Mouse (Mus musculus): Measurements from ENCODE around the gene Ube2b. TPM values are rescaled to one million over a fixed set of nuclear protein-coding genes. Genes with fewer than 3 reads are reported as not detected.
A peak's percentile ranks its signal among the peaks of the same experiment; 100 is the strongest.

Ube2b gene
- total RNA-seq, 2 experiments from 2014 or later: 99.1 to 123 TPM

DNA sequence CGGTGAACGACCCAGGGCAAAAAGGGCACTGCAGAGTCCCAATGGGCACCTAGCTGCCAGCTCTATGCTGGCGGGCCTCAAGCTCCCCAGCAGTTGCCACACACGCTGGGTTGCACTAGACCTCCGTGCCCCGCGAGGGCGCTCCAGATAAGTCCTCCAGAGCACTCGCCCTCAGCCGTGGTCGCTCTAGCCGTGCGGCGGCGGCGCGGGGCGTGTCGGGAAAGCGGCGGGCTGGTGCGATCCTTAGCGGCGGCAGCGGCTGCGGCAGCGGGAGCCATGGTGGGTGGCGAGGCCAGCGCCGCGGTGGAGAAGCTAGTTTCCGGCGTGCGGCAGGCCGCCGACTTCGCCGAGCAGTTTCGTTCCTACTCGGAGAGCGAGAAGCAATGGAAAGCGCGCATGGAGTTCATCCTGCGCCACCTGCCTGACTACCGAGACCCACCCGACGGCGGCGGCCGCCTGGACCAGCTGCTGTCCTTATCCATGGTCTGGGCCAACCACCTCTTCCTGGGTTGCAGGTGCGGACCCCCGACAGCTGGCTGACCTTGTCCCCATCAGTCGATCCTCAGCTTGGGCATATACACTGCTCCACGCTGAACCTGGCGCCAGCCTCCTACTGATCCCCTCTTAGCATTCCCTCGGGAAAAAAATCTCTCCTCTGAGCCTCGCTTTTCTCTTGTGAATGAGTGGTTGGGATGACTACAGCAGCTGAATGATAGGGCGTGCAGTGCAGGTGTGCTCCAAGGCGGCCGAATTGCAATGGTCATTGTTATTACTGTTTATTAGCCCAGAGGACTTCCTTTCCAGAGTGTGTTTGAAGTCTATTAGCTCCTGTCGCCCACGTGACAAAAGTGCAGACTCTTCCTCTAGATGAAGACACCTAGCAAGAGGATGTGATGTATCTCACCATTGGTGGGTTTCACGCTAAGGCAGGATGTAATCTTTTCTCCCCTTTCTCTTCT is 32.8 kb downstream of the Ube2b start, which contains the start of gene Cdkn2aipnl:
Gene Cdkn2aipnl, plus strand, starts transcription at position 219 of the 959 bp plus-strand sequence.
- ATAC-seq (ENCODE audit: poor library complexity, severe bottlenecking): peak; percentile 99

DNA sequence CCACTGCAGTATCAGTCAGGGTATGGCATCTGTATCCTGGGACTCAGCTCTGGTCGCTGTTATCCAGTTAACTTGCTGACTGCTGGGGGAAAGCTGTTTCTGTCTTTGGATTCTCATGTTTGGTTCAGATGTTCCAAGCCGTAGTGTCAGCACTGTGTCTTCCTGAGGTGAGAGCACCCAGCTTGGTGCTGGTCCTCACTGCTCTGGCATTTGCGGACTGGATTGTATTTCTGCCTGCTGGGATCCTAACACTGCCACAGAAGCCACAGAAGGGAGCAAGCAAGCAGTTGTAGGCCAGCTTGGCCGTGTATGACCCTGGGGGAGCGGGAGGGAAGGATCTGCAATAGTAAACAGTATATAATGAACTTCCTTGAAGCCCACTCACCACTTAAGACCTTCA is 33.9 kb downstream of the Ube2b start:
- no peak for ATAC-seq (ENCODE audit: poor library complexity, severe bottlenecking)

DNA sequence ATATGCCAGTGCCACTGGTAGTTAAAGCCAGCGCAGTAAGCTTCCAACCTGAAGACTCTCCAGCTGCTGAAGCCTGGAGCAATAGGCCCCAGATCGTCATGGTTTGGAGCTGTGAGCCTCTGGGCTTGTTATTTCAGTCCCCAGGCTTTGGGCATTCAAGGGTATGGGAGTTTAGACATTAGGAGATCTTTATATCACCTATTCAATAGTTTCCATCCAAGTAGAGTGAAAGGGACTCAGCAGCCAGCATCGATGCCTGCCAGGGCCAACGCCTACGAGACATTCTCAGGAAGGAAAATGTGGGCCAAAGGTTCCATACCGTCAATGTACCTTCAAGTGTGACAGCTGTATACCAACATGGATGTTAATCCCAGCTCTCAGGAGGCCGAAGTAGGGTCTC is 38.3 kb downstream of the Ube2b start:
- ATAC-seq (ENCODE audit: poor library complexity, severe bottlenecking): no peak

DNA sequence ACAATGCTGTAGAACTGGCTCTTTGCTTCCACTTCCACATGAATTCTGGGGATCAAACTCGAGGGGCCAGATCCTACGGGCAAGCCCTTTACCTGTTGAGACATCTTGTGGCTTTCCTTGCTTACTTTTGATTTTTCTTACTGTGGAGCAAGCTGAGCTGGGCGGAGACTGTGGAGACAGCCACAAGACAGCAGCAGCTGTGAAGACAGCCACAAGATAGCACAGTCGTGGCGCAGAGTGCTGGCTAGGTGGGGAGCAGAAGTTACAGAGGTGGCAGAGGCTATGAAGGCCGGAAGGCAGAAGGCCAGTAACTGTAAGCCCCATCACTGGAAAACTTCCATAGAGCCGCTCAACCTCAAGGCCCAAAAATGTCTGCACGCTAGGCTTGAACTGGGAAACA is 38.8 kb downstream of the Ube2b start:
- ATAC-seq (ENCODE audit: poor library complexity, severe bottlenecking): peak; percentile 64

DNA sequence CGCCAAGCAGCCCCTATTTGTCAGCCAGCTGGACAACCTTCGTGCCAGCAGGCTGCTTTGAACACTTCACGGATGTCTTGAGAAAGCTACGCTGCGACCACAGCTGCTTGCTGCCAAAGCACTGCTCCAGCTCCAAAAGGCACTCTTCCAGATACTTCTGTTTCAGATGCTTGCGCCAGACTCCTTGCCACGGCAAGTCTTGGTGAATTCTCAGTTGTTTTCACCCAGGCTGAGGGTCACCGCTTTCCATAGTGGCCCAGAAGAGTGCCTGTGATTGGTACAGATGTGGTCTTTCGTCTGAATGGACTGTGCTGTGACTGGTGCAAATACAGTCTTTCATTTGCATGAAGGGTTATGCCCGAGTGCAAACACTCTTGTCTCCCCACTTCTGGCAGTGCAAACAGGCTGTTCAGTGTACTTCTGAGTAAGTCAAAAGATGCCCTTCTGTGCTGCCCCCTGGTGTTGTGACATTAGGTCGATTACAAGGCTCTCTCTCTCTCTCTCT is 39.5 kb downstream of the Ube2b start:
- 0 out of 2 replicates have a peak, but pooled peaks have one; percentile 10 for ATAC-seq (ENCODE audit: poor library complexity, severe bottlenecking)

DNA sequence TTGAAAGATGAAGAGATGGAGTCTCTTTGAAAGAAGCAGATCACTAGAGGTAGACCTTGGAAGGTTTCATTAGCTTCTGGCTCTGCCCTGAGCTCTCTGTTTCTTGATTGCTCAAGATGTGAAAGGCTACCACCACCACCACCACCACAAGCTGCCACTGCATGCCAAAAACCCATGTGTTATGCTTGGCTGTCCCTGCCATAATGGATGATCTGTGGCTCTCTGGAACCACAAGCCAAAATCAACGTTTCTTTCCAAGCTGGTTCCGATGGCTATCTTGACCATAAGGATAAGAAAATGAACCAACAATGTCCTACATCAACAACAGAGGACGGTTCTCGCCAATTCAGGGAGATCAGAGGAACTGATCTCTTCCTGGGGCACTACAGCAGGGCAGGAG is 40.5 kb downstream of the Ube2b start:
- no peak for ATAC-seq (ENCODE audit: poor library complexity, severe bottlenecking)

DNA sequence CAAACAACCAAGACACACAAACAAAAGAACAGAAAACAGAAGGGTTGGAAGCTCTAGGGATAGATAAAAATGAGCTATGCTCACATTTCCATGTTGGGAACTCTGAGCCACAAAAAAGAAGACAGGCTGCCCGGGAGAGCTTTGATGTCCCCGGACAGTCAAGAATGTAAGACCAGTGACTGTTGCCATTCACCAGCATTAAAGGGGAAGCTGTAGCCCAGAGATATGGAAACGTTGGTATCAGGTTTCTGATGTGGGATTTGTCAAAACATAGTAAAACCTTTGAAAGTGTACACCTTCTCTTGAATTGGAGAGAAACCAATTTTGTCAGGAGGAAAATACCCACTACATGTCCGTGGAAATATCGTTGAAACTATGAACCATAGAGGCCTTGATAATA is 41.1 kb downstream of the Ube2b start:
- no peak for ATAC-seq (ENCODE audit: poor library complexity, severe bottlenecking)

DNA sequence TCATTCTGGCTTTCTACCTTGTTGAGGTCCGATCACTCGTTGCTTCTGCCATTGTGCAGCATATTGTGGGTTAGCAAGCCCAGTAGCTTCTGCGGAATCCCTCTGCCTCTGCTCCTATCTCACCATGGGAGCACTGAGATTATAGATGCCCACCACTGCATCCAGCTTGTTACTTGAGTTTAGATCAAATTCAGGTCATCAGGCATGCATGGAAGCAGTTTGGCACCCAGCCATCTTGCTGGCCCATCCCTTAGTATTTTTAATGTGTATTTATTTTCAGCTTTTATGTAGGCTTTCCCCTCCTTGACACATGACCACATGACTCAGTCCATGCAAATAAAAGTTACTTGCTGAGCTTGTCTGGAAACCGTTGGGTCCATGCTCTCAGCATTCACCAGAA is 42.8 kb downstream of the Ube2b start:
- ATAC-seq (ENCODE audit: poor library complexity, severe bottlenecking): no peak

DNA sequence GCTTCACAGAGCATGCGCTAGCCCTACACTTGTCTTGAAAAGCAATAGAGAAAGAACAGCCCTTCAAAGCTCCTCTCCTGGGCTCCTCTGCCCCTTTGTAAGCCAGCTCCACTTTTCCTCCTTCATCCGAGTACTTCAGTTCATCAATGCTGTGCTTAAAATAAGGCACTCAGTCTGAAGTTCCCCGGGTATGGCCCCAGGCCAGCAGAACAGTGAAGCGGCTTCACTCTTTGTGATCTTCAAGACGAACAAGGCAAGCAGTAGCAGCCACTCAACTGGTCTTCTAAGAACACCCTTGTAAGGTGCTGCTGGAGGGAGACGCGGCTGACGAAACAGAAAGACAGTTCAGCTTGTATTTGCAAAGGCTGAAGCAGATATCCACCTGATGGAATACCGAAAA is 44.5 kb downstream of the Ube2b start:
- no peak for ATAC-seq (ENCODE audit: poor library complexity, severe bottlenecking)

DNA sequence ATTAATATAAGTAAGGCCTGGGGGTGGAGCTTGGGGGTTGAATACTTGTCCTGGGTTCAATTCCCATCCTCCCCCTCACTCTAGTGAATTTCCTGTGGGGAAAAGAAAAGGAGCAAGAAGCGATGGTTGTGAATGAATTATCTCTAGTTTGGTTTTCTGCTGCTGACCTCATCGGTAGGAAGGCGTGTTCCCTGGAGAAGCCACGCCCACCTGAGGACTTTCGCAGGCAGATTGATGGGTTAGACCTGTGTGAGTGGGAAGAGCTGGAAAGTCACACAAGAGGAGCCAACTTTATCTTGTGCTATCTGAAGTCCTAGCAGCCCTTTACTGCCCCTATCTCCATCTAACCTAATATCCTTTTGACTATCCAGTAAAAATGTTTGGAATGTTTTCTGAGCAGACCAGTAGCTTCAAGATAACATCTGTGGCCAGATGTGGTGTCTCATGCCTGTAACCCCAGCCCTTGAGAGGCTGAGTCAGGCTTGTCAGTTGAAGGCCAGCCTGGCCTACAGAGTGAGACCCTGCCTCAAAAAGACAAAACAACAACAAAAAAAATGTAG is 48.6 kb downstream of the Ube2b start:
- ATAC-seq (ENCODE audit: poor library complexity, severe bottlenecking): no peak

DNA sequence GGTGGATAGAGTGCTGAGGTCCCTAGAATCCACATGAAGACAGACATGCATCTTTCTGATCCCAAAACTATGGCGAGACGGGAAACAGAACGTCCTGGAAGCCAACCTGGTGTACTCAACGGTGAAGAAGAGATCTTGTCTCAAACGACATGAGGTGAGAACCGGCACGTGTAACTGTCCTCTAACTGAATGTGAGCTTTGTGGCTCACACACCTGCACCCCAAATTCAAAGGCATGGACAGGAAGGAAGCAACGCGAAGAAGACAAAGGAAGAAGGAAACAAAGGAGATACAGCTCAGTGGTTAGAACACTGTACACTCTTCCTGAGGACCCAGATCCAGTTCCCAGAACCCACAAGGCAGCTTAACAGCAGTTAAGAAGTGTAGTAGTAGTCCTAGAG is 50.6 kb downstream of the Ube2b start:
- no peak for ATAC-seq (ENCODE audit: poor library complexity, severe bottlenecking)

DNA sequence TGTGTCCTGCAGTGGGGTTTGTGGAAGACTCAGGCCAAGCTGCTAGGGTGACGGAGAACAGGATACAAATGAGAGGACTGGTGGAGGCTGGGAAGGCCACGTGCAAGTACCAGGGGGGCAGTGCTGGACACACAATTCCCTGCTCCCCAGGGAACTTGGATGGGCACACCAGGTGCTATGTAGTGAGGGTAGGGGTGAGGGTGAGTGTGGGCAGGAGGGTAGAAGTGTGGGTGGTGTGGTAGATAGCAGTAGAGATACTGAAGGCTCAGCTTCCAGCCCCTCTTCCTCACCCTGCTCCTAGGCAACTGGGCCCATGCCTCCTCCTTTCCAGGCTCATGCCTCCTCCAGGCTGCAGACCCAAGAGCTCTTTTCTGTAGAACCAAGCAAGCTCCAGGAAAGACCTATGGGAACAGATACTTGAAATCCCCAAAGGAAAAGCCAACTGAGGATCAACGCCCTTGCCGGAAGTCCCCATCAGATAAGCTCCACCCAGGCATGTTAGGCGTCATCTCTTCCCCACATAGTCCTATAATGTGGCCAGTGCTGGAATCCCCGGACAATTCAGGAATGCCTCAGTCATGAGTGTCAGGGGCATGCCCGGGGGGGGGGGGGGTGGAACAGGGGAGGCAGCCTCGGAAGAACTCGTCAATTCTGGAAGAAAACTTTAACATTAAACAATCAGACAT is 51.3 kb downstream of the Ube2b start:
- no peak for ATAC-seq (ENCODE audit: poor library complexity, severe bottlenecking)

DNA sequence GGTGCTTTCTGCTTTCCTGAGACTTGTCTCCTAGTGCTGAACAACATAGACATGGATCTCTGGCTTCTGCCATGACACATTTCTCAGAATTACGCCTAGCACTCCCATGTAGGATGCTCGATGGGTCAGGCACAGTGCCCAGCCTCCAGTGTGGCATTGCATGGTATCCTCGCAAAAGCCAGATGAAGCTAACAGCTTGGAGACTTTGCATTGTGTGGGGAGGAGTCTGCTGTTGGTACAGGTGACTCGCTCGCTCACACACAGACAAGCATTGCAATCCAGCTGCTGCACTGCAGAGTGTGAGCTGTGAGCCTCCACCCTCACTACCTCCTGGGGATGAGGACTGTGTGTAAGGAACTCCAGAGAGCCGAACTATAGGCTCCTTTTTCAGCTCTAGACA is 54.4 kb downstream of the Ube2b start:
- ATAC-seq (ENCODE audit: poor library complexity, severe bottlenecking): no peak

DNA sequence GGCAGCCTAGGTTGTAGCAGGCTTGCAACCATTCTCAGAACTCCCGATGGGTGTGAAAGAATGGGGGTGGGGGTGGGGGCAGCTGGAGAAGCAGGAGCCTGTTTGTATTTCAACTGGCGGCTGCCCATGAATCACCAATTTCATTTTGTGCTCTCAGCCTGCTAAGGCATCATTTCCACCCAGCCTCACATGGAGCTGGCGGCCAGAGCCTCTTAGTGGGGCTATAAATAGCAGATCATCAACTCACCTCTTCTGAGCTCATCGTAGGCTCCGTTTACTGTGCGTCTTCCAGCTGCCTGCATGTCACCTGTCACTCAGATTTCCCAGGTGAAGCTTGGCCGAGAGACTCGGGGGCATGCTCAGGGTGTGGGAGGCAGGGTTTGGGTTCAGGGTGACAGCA is 55.0 kb downstream of the Ube2b start:
- no peak for ATAC-seq (ENCODE audit: poor library complexity, severe bottlenecking)

DNA sequence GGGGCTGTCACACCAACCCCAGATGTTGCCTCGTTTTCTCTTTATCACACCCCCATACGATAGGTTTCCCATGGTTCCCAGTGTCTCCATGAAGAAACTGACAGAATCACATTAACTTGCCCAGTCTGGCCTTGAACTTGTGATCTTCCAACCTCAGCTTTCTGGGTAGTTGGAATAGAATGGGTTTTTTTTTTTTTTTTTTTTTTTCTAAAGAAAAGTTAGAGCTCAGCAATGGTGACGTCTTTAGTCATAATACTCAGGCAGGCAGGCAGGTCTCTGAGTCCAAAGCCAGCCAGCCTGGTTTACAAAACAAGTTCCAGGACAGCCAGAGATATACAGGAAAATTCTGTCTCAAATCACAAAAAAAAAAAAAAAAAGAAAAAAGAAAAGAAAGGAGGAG is 56.3 kb downstream of the Ube2b start:
- no peak for ATAC-seq (ENCODE audit: poor library complexity, severe bottlenecking)

DNA sequence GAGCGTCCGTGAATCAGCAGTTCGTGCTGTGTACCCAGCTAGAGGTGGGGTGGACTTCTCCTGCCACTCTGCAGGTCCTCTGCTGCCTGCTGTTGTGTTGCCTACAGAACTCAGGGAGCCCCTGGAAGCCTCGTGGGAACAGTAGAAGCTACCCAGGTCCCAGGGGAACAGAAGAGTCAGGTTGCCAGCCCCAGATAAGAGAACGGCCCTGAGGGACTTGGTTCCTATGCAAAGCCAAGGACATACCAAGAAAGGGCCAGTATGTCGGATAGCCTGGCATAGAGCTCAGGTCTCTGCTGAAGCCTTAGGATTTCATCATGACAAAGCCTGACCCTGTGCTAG is 57.1 kb downstream of the Ube2b start:
- no peak for ATAC-seq (ENCODE audit: poor library complexity, severe bottlenecking)

DNA sequence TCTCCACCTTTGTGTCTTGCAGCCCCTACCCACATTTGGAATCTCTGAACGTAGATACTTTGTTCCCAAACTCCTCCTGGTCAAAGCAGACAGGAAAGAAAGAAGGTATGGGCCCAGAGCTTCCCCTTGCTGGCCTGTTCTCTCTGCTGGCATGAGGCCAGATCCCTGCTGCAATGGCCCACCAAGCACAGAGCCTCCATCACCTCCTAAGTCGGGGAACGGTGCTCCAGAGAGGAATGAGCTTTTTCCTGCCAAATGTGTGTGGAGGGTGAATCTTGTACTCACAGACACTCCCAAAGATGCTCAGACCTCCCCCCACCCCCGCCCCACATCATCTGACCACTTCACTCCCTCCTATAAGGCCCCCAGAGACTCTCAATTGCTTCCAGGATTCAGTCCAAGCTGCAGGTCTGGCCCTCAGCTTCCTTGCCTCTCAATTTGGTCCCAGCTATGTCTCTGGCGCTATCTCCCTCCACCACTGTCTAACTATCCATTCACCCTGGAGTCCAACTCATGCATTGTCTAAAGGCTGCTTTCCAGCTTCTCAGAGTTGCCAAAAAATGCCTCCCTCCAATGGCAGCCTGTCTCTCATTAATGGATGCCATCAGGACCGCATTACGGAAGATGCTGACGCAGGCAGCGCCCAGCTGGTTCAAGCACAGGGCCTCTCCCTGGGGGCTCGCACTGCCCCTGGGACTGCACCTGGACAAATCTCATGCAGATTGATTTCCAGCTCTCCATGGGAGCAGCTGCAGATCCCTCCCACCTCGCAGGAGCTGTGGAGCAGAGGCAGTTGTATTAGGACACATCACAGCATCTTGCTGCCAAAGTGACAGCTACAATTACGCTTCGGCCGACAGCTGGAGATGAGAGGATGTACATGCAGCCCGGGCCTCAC is 57.7 kb downstream of the Ube2b start:
- ATAC-seq (ENCODE audit: poor library complexity, severe bottlenecking): no peak

DNA sequence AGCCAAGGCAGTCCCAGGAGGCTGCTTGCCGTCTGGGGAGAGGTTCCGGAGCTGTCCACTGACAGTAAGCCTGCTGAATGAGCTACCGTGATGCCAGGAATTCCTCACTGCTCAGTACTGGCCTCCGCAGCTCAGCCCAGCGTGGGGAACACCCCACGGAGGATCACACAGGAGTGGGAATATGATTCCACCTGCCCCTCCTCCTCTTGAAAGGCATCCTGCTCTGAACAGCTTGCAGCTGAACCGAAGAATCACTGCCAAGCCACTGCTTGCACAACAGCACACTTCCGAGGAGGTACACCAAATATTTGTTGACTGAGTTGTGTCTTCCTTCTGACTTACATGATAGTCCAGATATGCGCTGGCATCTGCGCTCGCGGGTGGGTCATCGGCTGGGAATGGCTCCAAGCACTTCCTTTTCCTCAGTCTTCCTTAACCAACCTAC is 60.0 kb downstream of the Ube2b start:
- no peak for ATAC-seq (ENCODE audit: poor library complexity, severe bottlenecking)

DNA sequence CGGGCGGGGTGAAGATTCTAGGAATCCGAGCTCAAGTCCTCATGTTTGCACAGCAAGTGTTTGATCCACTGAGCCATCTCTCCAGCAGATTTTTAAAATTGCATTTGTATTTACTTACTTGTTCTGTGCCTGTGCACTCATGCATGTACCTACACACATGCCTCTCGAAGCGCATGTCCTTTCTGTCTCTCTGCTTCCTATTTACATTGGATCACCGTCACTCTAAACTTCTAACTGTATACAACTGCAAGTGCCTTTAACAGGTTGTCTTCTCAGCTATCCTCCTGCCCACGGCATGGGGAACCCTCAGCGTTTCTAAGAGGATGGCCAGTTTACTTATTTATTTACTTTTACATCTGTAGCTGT is 61.0 kb downstream of the Ube2b start:
- ATAC-seq (ENCODE audit: poor library complexity, severe bottlenecking): no peak

DNA sequence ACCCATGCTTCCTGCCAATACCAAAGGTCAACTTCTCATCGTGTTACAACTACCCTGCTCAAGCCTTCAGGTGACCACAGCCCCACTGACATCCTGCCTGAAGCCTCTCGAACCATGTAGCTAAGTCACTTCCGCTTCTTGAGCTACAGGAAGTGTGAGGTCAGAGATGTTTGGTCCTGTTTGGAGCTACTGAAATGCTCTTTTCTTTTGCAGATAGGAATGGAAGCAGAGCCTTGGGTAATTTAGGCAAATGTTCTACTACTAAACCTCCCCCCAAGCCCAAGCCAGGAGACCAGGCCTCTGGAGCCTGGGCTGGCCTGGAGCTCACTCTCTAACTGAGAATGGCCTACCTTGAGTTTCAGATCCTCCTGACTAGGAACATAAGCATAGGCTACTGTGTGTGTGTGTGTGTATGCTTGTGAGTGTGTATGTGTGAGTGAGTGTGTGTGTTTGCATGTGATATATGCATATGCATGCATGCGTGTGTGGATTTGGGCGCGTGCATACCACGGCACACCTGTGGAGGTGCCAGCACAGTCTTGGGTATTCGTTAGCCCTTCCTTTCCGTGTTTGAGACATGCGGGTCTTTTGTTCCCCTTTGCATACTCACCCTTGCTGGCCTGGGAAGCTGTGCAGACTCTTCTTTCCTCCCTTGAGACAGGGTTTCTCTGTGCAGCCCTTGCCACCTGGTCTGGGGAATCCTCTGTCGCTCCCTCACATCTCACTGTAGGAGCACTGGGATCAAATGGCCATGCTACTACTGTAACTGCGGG is 61.6 kb downstream of the Ube2b start:
- ATAC-seq (ENCODE audit: poor library complexity, severe bottlenecking): peak; percentile 96
